25 mouse cellular contexts compared by ENCODE assay signal in the genomic region with DNA sequence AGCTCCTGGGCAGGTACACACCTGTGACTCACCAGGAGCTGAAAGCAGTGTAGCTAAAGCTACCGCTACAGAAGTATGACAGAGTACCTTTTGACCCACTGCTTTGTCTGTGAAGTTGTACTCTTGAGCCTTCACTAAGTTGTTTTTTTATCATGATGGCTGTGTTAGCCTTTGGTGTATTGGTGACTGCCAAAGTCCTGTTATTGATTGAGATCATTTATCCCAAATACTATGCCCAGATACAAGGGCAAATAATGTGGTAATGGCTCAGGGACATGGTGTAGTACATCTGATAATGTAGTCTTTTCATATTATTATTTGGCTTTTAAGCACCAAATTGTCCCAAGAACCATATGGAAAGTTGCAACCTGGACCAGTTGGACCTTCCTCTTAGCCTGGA.
"Had no signal": no experiment of that assay in that cellular context is flagged by ENCODE, and none has a peak within 500 bp of the region (broad histone marks: within the 10 kb centered on the region; RNA-seq: fewer than 3 reads in every experiment).

No protein-coding gene starts in this region.

- H3K4me1 ChIP-seq: hindbrain, embryonic 13.5 days; hindbrain, embryonic 15.5 days had no signal

- H3K9me3 ChIP-seq: heart, embryonic 13.5 days; heart, embryonic 15.5 days; hindbrain, embryonic 13.5 days; hindbrain, embryonic 15.5 days; kidney, embryonic 15.5 days; limb, embryonic 10.5 days; limb, embryonic 12.5 days had no signal

- ATAC-seq: hindbrain, postnatal 0 days; intestine, embryonic 16.5 days had no signal

- H3K4me2 ChIP-seq: heart, embryonic 11.5 days; heart, embryonic 13.5 days; heart, embryonic 15.5 days; hindbrain, embryonic 13.5 days; hindbrain, embryonic 15.5 days; kidney, embryonic 15.5 days; limb, embryonic 12.5 days; liver, embryonic 11.5 days had no signal

- H3K9ac ChIP-seq: heart, embryonic 13.5 days; heart, embryonic 15.5 days; hindbrain, embryonic 13.5 days; hindbrain, embryonic 15.5 days; kidney, embryonic 15.5 days; limb, embryonic 12.5 days; liver, embryonic 14.5 days had no signal

- DNase-seq: gastrocnemius, postnatal 10 days; gastrocnemius, postnatal 25 days; heart, adult 11 months; heart, adult 2 months; heart, postnatal 14 days; heart, postnatal 36 days; kidney, adult 11 months; kidney, adult 2 months; kidney, adult 9 months; kidney, postnatal 14 days; kidney, postnatal 36 days had no signal

- H3K36me3 ChIP-seq: heart, embryonic 13.5 days; heart, embryonic 15.5 days; hindbrain, embryonic 13.5 days; hindbrain, embryonic 15.5 days; kidney, embryonic 15.5 days; limb, embryonic 10.5 days; limb, embryonic 12.5 days had no signal

- H3K27ac ChIP-seq: hindbrain, embryonic 13.5 days; hindbrain, embryonic 15.5 days; hindbrain, postnatal 0 days; kidney, embryonic 15.5 days; kidney, postnatal 0 days; left cerebral cortex, adult 2 months; limb, embryonic 10.5 days; limb, embryonic 12.5 days; liver, embryonic 14.5 days had no signal

- H3K27me3 ChIP-seq: heart, embryonic 13.5 days; heart, embryonic 15.5 days; hindbrain, embryonic 13.5 days; hindbrain, embryonic 15.5 days; kidney, embryonic 15.5 days; limb, embryonic 12.5 days had no signal

- H3K4me3 ChIP-seq: heart, adult 2 months; heart, embryonic 13.5 days; heart, embryonic 15.5 days; hindbrain, embryonic 13.5 days; hindbrain, embryonic 15.5 days; kidney, embryonic 15.5 days; left cerebral cortex, adult 2 months; limb, embryonic 10.5 days; limb, embryonic 12.5 days had no signal
